Mouse (Mus musculus) spleen, adult 2 months (tissue): ENCODE results near the gene Itga7.

Experiments used
- CTCF ChIP-seq: fragments of 200-500 bp; IDR thresholded peaks from 2 replicates; pipeline ENCODE4 v1.5.1; 2011; ENCODE audit warnings: mild to moderate bottlenecking, inconsistent platforms; ENCODE audit not compliant: insufficient read depth, insufficient read length, insufficient replicate concordance; ENCODE audit errors: extremely low read depth
- POLR2A ChIP-seq: fragments of 200-500 bp; IDR thresholded peaks from 2 replicates; pipeline ENCODE4 v1.6.1; 2011; ENCODE audit warnings: low read depth, low read length, inconsistent platforms

DNA sequence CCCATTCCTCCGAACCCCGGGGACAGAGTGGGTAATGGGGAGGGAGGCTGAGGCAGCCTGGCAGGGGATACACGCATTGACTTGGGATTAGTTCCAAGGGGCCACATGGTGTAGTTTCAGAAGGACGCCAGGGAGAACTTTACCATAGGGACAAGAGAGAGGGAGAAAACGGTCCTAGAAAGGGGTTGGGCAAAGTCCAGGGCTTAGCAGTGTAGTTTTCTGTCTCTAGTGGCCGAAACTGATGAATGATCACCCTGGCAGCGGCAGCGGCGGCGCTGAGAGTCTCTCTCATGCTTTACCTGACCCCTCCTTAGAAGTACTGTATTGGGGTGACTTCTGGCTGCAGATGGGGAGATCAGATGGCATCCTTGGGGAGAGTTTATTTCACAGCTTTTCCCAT, 24.7 kb downstream of the Itga7 start:
- TF ChIP-seq CTCF (no peak), POLR2A (no peak)
